Mouse (Mus musculus): ENCODE measurements around the gene Imp3.
"Not testable (repeated sequence)": the region's sequence is repeated elsewhere in the genome, so short reads cannot be mapped to it uniquely, and the experiment has no call there.

Gene Imp3

DNA sequence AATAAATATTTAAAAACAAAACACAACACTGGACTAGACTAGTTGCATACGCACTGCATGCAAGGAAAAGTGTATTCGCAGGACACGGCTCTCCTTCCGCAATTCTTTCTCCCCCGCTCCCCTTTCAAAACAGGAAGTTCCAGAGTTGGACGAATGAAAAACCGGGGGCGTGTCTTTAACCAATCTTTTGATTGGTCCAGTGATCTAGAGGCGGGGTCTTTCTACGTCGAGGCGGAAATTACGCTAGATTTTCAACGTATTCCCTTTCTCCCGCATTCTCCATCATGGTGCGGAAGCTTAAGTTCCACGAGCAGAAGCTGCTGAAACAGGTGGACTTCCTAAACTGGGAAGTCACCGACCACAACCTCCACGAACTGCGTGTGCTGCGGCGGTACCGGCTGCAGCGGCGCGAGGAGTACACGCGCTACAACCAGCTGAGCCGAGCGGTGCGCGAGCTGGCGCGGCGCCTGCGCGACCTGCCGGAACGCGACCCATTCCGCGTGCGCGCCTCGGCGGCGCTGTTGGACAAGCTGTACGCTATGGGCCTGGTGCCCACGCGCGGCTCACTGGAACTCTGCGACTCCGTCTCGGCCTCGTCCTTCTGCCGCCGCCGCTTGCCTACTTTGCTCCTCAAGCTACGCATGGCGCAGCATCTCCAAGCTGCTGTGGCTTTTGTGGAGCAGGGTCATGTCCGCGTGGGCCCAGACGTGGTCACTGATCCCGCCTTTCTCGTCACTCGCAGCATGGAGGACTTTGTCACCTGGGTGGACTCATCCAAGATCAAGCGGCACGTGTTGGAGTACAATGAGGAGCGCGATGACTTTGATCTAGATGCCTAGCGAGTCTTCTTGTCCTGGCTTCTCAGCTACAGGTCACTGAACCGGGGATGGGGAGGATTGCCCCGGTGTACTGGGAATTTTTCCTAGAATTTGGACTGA, at the start of gene Imp3:
Gene Imp3 (plus strand): TSS at position 253 of the 938 bp plus-strand sequence.
- peak; percentile 92 for DNase-seq (ENCODE audit: low spot score)

DNA sequence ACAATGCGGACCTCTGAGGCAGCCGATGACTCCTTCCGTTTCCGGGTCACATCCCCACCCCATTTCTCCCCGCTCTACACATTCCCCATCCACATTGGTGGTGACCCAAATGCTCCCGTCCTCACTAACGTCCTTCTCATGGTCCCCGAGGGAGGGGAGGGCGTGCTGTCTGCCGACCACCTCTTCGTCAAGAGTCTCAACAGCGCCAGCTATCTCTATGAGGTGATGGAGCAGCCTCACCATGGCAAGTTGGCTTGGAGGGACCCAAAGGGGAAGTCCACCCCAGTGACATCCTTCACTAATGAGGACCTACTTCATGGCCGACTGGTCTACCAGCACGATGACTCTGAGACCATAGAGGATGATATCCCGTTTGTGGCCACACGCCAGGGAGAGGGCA, 49.7 kb upstream of the Imp3 start:
- DNase-seq (ENCODE audit: low spot score) = no peak

DNA sequence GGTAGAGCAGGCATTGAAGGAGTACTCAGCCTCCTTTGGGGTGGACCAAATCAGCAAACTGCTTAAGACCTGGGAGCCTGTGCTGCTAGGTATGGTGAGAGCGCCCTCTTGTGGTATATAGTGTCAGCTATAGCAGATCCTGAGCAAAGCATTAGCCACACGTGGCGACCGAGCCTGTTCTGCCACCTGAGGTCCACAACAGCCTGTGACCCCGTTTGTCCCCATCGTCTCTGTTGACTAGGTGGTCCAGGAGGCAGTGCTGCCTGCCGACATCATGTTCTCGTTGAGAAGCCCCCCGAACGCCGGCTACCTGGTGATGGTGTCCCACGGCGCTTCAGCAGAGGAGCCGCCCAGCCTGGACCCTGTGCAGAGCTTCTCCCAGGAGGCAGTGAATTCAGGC, 47.5 kb upstream of the Imp3 start:
- DNase-seq (ENCODE audit: low spot score) = peak; percentile 61

DNA sequence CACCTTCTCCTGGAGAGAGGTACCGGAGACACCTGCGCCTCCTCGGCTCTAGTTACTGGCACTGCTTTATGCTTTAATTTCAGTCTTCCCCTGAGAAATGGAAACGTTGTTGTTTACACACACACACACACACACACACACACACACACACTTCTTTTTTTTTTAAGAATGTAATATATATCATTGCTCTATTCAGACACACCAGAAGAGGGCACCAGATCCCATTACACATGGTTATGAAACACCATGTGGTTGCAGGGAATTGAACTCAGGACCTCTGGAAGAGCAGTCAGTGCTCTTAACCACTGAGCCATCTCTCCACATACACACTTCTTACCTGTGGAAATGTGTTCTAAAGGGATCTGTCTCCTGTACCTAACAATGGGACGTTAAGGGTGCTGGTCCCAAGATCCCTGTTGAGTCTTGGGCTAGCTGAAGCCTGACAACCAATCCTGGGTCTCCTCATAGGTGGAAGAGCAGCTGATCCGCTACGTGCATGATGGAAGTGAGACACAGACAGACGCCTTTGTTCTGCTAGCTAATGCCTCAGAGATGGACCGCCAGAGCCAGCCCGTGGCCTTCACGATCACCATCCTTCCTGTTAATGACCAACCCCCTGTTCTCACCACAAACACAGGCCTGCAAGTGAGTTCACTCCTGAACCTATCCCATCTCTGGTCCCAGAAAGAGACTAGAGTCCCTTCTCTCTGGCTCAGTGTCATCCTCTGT, 46.6 kb upstream of the Imp3 start:
- no peak for DNase-seq (ENCODE audit: low spot score)

DNA sequence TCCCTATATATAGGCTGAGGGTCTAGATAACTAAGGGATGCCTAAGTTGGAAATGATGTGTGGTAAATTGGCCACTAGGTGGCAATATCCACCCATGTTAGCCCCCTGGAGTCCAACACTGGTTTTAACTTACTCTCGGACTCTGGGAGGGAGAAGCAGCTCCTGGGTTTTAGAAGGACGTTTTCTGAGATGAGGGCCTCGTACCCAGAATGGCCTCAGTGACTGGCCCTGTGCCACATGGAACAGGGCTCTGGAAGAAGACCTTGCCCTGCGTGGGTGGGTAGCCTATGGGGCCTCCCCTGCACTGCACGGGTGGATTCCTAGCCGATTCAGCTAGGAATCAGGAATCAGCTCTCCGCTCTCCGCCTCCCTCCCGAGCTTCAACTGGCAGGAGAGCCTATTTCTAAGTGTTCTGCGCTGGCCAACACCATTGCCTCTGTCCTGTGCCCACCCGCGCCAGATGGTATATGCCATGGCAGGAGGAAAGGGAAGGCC, 45.7 kb upstream of the Imp3 start:
- DNase-seq (ENCODE audit: low spot score) = peak; percentile 62

DNA sequence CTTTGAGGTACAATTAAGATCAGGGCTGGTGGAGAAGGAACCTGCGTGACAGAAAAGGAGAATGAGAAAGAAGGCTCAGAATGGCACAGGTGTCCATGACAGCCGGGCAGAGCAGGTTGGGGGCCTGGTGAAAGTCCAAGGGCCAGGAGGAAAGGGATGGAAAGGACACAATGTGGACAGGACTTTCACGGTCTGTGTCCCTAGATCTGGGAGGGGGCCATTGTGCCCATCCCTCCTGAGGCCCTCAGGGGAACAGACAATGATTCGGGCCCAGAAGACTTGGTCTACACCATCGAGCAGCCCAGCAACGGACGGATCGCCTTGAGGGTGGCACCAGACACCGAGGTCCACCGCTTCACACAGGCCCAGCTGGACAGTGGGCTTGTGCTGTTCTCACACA, 45.2 kb upstream of the Imp3 start:
- DNase-seq (ENCODE audit: low spot score) = no peak

DNA sequence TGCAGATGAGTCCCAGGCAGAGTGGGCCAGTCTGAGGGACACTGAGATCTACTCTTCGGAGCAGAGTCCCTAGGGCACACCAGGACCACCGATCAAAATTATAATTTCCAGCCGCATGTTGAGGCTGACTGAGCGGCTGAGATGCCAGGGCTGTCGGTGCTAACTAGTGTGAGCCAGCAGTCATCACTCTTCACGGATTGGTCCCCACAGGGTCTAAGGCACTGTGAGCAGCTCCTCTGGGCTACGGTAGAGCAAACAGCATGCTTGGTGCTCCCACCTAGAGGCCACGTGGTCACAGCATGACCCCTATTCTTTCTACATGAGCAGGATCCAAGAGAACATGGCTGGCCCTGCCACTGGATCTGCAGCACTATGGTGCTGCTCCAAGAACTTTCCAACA, 44.0 kb upstream of the Imp3 start:
- DNase-seq (ENCODE audit: low spot score) = no peak

DNA sequence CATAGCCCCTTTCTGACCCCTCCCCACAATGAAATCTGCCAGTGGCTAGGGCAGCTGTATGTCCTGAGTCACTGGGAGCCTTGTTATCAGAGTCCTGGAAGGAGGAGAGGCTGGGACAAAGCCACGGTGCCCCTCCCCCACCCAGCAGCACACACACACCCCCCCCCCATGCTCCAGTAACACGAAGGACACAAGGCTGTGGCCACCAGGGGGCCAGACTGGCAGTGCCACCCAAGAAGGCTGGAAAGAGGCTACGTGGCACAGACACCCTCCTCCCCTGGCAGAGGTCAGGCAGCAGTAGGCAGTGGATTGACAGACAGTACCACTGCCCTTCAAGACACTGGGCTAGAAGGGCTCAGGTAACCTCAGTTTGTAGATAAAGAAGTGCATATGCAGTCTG, 43.3 kb upstream of the Imp3 start:
- DNase-seq (ENCODE audit: low spot score) = no peak

DNA sequence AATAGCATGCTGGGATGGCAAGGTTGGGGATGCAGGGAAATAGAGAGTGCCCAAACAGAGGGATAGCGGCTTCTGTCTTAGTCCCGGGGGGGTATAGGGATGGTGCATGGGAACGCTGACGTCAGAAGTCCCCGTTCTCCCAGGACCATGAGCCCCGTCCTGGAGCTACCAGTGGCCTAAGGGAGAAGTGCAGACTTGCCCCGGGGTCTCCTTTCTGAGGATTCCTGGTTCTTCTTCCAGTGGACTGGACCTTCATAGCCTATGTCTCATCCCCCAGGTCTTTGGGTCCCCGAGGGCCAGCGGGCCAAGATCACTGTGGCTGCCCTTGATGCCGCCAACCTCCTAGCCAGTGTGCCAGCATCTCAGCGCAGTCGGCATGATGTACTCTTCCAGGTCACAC, 40.5 kb upstream of the Imp3 start:
- DNase-seq (ENCODE audit: low spot score) = no peak

DNA sequence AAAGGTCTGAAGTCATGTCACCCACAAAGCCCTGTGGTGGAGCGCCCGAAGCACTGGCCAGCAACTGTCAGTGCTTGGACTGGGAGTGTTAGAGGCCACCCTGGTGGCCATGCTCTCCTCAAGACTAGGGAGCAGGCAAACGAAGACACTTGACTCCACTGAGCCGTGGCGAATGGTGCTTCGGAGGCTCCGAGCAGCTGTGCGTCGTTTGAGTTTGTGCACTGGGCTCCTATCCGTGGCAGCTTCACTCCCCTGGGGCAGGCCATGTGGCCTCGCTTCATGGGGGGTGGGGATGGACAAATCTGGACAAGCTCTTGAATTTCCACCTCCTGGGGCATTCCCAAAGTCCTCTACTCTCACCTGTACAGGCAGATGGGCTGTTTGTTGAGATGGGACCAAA, 37.9 kb upstream of the Imp3 start:
- DNase-seq (ENCODE audit: low spot score) = no peak

DNA sequence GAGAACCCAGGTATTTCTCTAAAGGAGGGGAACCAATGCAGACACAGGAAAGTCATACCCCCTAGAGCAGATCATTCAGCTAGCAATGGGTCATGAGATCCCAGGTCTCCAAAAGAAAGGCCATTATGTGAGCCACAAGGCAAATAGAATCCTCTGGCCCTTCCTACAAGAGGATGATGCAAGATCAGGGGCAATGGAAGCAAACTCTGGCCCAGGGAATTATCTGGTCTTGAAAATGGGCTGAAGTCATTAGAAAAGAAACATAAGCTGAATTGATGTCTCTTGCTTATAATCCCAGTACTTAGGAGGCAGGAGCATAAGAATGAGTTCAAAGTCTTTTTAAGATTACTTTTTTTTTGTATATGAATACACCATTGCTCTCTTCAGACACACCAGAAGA, 37.2 kb upstream of the Imp3 start:
- no peak for DNase-seq (ENCODE audit: low spot score)

DNA sequence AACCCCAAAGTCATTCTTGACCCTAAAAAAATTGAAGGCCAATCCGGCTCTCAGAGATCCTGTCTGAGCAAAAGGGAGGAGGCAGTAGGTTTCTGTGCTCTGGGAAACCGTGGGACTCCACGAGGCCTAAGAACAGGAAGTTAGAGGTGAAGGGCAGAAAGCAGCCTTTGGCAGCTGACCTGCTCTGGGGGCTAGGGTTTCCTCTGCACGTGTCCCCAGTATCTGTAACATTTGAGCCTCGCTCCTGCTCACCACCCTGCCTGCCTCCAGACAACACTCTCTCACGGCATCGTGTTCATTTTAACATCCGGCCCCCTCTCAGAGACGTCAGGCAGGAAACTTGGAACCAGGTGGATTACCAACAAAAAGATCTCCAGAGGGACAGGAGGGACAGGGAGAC, 36.7 kb upstream of the Imp3 start:
- no peak for DNase-seq (ENCODE audit: low spot score)

DNA sequence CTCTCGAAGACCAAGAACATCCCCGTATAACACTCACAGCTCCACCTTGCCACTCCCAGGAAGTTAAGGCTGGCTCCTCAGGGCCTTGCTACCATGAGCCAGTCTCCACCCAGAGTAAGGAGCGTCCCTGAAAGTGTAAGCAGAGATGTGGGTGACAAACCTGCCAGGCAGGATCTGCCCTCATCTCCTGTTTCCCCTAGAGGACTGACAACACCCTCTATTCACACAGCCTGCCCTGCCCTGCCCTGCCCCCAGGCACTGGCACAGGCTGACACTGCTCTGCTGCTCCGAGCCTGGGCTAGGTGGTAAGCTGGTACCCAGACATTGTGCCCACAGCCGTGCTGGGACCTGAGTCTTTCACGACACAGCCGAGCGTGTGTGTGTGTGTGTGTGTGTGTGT, 36.1 kb upstream of the Imp3 start:
- no peak for DNase-seq (ENCODE audit: low spot score)

DNA sequence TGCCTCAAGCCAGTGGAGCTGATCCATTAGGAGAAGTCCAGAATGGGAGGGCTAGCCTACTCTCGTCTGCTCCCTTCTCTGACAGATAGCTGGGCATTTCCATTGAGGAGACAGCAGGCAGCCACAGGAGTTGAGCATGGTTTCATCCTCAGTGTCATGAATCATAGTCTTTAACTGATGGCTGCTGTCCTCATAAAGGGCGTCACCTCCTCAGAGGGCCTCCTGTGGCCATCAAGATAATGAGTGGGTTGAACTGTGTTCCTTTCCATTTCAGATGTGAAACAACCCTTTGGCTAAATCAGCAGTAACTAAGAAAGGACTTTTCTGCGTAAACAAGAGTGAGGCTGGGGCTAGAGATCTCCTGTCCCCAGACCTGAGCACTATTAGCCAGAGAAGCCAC, 33.6 kb upstream of the Imp3 start:
- DNase-seq (ENCODE audit: low spot score) = no peak

DNA sequence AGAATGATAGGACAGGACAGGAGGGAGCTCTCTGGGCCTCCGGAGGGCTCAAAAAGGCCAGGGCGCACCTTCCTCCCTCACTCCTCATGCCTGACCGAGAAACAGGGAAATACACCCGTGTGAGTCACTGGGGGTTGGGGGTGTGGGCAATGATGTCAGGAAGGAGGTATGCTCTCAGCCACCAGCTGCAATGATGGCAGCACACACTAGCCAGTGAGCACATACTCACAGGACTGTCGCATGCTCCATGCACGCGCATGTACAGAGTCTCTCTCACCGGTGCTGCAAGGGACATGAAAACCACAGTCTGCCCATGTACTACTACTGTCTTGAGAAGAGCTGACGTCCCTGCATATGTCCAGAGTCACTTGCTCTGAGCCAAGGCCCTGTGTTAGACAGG, 29.7 kb upstream of the Imp3 start:
- DNase-seq (ENCODE audit: low spot score) = no peak

DNA sequence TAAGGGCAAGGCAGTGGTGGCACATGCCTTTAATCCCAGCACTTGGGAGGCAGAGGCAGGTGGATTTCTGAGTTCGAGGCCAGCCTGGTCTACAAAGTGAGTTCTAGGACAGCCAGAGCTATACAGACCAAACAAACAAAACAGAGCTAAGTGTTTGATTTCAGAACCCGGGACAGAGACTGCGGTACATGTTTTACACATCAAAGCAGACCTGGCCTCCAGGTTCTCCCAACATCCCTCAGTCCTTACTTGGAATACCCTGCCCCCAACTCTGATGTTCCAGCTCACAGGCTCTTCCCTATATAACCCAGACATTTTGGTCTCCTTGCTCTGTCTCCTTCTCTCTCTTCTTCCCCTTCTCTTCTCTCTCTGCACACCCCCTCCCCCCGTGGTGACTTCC, 27.3 kb upstream of the Imp3 start:
- not testable (repeated sequence) for DNase-seq (ENCODE audit: low spot score)

DNA sequence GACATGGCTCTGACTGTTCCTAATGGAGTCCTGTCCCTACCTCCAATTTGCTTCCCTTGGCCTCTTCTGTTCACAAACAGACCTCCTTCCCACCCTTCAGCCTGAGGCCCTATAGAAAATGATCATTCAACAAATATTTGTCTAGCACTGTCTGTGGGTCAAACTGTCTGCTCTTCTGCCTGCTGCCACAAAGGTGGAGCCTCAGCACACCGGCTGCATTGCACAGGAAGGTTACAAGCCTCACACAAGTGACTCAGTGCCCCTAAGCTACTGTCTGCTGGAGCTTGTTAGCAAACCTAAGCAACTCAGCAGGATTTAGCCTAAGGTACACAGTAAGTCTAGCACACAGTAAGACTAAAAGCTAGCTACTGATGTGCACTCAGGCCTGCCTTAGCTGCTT, 26.3 kb upstream of the Imp3 start:
- DNase-seq (ENCODE audit: low spot score) = no peak

DNA sequence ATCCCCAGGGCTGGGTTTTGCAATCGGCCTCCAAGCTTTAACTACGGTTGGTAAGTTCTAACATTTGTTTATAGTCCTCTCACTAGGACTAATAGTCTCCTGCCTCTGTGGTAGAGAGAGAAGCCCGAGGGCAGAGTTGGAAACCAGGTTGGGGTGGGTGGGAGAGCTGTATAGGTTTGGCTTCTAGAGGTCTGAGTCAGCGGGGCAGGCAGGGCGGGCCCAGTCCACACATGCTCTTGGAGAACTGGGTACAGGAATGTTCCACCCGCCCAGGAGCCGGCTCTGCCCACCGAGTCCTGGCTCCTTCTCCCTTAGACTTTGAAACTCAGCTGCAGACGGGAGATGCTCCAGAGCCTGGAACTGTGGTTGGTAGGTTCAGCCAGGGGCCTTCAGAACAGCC, 23.3 kb upstream of the Imp3 start:
- DNase-seq (ENCODE audit: low spot score) = no peak

DNA sequence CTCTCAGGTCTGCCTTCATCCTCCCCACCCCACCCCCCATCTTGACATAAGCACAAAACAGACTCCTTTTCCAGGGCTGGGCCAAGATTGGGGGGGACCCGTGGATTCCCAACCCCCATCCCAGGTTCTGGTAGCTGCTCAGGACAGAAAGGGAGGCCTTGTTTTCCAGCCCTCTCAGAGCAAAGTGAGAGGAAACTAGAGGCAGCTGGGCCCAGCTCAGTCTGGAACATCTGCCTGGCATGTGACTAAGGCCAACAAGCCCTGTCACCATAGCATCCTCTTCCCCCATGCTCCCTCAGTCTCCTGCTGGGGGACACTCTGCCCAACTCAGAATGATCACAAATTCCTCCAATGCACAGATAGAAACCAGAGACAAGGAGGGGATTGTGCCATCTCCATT, 22.2 kb upstream of the Imp3 start:
- no peak for DNase-seq (ENCODE audit: low spot score)

DNA sequence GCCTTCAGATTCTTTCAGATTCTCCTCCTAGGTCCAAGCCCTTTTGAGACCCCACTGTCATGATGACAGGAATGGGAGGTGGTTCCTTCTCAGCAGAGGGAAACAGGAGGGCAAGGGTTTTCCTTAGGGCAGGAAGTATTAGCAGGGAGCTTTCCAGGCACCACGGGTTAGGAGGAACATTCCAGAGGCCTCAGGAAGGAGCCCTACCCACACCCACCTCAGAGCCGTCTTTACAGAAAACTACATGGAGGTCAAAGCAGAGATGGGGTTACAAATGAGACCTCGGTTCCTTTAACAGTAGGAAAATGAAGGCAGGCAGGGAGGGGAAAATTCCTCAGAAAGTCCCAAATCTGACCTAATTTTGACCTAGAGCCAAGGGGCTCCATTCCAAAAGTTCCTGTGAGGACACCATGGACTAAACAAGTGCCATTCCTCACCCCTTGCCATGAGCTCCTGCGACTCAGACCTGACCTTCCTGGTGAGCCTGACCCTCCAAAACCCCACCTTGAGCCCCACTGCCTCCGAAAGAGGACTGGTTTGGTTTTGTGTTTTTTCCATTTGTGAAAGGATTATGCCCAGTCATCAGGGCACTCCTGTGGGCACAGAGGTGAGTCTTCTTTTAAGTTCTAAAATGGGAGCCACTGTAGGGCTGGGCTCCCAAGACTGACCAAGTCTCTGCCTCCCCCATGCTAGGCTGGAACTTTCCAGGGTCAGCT, 21.4 kb upstream of the Imp3 start:
- DNase-seq (ENCODE audit: low spot score) = no peak

DNA sequence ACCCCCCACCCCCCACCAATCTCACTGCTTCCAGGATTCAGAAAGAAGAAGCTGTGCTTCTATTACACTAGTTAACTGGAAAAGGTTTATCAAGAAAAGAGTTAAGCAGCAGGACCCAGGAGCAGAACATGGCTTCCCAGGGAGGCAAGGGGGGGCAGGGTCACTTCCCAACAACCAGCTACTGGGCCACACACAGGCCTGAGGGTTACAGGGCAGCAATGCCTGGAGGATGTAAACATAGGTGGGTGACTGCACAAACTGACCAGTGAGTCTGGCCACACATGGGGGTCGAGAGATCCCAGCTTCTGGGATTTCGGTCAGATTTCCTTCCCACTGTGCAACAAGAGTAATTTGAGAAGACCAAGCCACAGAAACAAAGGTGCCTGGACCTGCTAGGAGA, 20.1 kb upstream of the Imp3 start:
- no peak for DNase-seq (ENCODE audit: low spot score)

DNA sequence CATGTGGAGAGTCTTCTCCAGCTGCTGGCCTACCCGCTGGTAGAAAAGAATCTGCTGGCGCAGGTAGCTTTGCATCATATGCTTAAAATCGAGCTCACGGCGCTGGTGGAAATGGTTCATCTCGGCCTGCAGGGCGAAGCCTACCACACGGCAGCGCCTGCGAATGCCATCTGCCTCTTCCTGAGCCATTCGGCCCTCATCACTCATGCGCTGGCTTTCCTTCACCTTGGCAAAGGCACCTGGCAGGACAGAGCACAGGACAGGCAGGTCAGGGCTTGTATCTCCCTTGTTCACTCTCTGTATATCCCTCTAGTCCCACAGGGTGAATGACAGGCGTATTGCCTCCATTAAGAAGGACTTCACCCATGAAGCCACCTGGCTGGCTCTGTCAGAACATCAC, 18.8 kb upstream of the Imp3 start:
- no peak for DNase-seq (ENCODE audit: low spot score)

DNA sequence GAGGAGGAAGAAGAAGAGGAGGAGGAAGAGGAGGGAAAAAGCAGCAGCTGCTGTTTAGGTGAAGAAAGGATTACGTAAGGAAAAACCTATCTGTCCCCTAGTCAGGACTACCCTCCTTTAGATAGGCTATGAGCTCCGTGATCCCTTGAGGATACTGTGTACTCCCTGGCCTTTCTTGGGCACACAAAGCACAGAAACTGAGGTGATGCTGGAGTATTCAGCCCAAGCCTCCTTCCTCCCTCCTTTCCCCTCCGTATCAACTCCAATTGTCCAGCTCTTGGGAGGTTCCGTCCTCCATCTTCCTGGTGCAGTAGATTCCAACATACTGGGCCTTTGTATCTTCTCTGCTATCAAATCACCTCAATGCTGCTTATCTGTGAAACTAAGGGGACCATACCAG, 14.5 kb upstream of the Imp3 start:
- no peak for DNase-seq (ENCODE audit: low spot score)

All from yolk sac, embryonic 10.5 days (tissue).